Mouse (Mus musculus) heart, postnatal 0 days (tissue): ENCODE measurements around the gene Trappc3.

Source experiments
- CTCF ChIP-seq: IDR thresholded peaks from 2 replicates; pipeline ENCODE4 v1.5.1; 2016; ENCODE audit warnings: antibody characterized with exemption, control low read depth, low read depth
- EP300 ChIP-seq: IDR thresholded peaks from 2 replicates; pipeline ENCODE4 v1.6.1; 2016; ENCODE audit warnings: antibody characterized with exemption, low read depth

GRCm38 (mm10) chr4:126261266-126261665 is 859 bp upstream of the Trappc3 start:
- TF ChIP-seq CTCF (no peak), EP300 (no peak)
